Mouse (Mus musculus) layer of hippocampus, postnatal 14 days (tissue): ENCODE measurements around the gene Pex7. TPM values are rescaled to one million over a fixed set of nuclear protein-coding genes. Genes with fewer than 3 reads are reported as not detected.
"Not testable (repeated sequence)": the region's sequence is repeated elsewhere in the genome, so short reads cannot be mapped to it uniquely, and the experiment has no call there.

Experiments
- DNase-seq, 2 experiments: peaks; one replicate each; pipeline ENCODE4 v3.0.0; 2021 to 2022; ENCODE audit warnings: low spot score in 2 of 2, mixed read lengths in 1 of 2
- total RNA-seq, 2 experiments: library from RNA; stranded (reverse); gene quantifications; 2 replicates each; pipeline ENCODE4 v1.2.3; 2021

Gene Pex7
- total RNA-seq, 2 experiments from 2014 or later = 25.7 to 28.6 TPM

DNA sequence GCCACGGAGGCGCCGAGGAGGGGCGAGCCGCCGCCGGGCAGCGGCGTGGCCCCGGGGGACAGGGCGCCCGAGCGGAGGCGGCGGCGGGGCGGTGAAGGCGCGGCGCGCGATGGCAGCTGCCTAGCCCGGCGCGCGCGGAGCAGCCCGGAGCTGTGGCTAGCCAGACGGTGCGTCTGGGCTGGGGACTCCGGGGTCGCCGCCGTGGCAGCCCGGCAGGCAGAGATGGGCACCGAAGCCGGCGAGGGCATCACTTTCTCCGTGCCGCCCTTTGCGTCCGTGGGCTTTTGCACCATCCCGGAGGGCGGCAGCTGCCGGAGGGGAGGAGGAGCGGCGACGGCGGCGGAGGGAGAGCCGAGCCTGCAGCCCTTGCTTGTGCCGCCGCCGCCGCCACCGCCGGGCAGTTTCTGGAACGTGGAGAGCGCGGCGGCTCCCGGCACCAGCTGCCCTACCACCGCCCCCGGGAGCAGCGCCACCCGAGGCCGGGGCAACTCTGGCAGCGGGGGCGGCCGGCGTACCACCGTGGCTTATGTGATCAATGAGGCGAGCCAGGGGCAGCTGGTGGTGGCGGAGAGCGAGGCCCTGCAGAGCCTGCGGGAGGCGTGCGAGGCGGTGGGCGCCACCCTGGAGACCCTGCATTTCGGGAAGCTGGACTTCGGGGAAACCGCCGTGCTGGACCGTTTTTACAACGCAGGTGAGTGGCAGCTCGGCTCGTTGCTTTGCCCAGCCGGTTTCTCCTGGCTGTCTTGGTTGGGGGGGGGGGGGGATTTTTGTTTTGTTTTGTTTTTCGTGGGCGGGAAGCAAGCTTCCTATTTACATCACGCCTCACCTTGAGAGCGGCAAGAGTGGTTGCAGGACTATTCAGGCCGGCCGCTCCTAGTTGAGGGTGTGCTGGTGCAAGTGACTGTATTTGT, 27.1 kb upstream of the Pex7 start, which contains the start of gene Map3k5:
Gene Map3k5, plus strand, starts transcription at position 89 of the 911 bp plus-strand sequence.
- DNase-seq = peak; percentile 31 to 67

DNA sequence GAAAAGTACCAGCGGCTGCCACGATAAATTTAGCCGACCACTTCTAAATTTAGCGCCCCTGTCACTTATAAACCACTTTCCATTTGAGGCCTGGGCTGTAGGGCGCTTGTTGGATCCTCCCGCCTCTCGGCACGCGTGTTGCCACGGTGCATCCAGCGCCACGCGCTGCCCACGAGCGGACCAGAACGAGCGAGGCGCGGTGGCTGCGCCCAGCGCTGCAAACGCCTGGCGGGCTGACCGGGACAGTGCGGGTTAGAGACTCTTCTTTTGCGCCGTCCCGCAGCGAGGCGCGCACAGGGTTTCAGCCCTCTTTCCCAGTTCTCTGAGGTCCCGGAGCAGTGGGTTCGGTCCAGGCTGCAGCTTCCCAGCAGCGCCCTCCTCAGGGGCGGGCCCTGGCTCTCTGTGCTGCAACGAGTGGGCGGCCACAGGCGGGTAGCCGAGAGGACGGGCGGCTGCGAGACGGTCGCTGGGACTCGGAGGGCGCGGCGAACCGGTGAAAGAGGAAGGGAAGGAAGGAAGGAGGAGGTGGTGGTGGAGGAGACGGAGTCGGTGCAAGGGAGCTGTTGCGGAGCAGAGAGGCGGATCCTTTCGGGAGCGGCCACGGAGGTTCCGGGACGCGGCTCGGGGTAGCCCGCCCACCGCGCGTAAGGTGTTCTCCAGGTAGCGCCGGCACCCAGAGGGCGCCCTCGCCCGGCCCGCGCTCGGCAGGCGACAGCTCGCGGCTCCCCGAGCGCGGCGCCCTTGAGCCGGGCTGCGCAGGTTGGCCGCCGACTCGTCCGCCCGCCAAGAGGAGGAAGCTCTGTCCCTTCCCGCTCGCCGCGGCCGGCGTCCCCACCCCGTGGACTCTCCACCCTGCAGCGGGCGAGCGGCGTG, 26.3 kb upstream of the Pex7 start:
- peak; percentile 63 to 75 for DNase-seq

DNA sequence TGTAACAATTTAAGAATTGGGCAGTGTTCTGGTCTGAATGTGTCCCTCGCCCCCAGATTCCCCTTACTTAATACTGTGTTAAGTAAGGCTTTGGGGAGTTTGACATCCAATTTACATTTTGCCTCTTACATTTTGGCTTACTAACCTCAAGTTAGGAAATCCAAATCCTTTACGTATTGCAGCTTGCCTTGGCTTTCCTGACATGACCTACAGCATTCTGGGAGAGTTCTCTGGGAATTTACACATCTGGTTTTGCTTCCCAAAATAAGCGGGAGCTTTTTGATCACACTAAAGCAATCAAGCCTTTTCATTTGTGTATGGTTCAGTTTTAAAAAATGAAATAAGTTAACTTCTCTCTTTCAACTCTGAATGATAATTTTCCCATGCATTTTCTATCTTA, 25.5 kb upstream of the Pex7 start:
- DNase-seq = no peak

DNA sequence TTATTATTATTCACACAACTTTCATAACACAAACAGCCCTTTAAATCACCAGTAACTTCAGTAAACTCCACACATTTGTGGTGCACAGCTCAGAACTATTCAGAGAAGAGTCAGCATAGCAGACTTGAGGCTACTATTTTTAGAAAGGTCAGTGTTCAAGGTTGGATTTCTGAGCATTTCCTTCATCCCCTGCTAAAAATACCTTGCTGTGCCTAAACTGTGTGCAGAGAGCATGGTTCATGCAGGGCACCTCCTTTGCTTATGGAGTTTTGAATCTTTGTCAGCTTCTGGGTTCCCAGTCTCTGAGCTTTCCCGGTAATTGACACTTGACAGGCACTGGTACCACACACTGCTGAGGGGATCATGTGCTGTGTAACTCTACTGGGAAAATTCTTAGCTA, 20.7 kb upstream of the Pex7 start:
- no peak for DNase-seq

DNA sequence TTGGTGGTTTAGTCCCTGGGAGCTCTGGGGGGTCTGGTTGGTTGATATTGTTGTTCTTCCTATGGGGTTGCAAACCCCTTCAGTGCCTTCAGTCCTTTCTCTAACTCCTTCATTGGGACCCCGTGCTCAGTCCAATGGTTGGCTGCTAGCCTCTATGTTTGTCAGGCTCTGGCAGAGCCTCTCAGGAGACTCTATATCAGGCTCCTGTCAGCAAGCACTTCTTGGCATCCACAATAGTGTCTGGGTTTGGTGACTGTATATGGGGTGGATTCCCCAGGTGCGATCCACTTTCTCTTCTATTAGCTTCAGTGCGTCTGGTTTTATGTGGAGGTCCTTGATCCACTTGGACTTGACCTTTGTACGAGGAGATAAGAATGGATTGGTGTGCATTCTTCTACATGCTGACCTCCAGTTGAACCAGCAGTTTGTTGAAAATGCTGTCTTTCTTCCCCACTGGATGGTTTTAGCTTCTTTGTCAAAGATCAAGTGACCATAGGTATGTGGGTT, 19.0 kb upstream of the Pex7 start:
- DNase-seq = not testable (repeated sequence)

DNA sequence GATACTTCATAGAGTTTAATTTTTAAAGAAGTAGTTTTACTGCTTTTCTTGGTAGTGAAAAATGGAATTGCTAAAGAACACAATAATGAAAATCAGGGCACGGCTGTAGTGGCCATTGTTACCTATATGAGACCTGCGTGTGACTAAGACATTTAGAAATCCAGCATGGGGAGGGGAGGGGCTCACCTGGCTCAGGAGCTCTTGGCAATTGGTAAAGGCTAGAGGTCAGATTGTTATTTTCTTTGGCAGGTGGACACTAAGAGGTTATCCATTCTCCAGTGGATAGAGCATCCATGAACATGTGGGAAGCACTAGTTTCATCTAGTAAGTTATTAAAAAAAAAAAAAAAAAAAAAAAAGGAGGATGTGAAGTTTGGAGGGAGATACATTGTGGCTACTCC, 16.8 kb upstream of the Pex7 start:
- no peak for DNase-seq

DNA sequence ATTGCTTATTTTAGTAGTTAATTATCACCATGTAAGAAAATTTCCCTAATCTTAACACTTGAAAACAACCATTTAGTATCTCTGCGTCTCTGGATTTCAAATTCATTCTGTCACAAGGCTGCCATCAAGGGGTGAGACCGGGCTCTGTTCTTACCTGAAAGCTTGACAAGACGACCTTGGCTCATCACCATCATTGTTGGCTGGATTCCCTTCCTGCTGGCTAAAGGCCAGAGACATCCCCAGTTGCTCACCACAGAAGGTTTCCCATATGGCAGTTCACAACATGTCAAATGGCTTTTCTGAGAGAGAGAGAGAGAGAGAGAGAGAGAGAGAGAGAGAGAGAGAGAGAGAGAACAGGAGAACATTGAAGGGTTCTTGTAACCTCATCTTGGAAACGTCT, 14.9 kb upstream of the Pex7 start:
- no peak for DNase-seq

DNA sequence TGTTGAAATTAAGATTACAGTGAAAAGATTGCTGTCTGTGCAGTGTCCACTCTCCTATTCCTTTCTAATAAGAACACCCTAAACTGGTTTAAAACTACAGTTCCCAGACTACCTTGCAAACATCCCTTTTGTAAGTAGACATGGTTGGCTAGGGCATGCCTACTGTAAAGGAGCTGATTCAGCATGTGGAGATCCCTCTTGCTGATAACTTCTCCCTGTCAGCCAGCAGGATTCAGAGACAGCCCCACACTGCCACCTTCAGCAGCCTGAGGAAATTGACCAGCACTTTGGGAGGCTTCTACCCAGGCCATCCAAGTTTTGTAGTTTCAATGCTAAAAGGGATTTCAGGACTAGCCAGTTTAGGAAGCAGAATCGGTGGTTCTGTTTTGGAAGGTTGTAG, 7.8 kb upstream of the Pex7 start:
- peak in 1 of 2 experiments; percentile 66 for DNase-seq

DNA sequence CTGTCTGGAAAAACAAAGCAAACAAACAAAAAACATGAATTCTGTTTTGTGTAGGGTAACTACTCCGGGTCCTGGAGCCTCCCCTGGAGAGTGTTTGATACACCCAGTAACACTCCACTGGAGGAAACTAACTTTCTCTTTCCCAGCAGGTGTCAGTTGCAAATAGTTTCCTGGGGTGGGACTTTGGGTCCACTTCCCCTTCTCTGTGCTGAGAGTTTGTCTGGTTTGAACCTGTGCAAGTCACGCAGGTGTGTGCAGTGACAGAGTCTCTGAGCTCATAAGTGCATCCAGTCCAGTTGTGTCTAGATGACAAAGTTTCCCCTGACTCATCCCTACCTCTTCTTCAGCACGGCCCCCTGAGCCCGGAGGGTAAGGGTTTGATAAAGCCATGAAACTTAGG, 6.3 kb upstream of the Pex7 start:
- no peak for DNase-seq

DNA sequence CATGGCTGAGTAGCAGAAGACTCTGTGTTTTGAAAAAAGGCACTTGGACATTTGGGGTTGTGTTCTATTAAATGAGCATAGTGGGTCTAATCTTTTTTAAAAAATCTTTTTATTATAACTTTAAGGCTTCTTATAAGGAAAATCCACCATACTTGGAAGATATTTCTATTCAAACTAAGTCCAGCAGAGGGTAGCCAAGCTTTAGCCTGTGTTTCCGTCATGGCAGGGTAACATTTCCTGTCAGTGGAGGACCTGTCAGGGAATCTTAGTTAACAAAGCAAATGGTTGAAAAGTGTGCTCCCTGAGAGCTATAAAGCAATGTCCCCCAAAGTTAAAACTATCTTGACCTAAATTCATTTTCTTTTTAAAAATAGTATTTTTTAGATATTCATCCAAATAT, 4.1 kb upstream of the Pex7 start:
- no peak for DNase-seq

DNA sequence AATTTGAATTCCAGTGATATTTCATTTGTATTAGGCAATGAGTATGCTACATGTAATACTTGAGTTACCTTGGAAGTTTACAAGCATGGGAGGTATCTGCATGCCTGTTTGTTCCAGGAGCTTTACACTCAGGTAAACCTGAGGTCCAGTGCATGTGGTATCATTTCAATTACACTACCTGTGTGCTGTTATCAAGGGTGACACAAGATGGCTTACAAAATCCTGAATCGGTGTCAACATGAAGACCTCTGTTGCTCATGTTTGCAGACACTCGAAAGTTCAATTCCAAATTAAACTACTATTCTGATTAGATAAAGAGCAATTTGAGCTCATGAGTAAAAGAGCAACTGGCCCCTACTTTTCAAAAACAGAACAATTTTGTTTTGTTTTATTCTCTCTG, 3.0 kb upstream of the Pex7 start:
- no peak for DNase-seq

DNA sequence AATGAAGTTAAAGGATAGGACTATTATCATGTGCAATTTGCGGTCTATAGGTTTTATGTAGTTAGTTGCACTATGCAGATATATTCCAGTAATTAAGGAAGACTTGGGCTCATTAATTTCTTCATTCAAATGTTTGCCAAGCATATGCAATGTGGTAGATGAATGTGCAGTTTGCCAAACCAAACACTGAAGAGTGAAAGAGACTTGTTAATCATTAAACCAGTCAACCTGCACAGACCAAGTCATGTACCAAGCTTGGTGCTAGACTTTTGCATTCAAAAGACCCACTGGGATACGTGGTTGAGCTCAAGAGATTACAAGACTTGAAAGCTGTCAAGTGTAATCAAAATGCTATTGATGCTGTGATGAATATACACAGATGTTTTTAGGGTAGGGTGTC, 587 bp upstream of the Pex7 start:
- DNase-seq = no peak

DNA sequence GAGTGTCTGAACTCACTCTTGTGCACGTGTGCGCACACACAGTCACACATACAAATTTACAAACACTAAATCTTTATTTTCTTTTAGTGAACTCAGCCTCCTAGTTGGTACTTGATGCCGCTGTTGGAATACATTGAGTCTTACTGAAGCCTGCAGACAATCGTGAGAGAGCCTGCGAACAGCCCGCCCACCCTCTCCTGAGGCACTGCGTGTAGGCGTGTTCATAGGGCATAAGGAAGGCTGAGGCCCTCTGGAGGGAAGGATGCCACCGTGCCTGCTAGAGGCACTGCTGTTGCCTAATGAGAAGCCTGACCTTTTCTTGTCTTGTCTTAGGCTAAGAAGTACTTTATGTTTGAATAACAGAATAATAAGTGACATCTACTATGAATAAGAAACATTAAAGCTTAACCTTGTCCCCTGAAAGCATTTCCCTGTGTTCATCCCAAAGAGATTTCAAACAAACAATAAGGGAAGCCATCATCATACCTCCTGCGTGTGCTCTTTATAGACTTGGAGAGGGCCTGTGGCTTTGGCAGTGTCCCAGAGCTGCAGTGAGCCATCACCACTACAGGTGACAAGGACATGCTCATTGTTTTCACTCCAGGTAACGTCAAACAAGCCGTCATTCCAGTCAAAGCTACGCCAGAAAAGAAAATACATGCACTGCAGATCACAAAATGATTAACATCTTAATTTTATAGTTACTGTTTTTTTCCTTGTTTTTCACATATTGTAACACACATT, 3.2 kb downstream of the Pex7 start:
- peak; percentile 12 to 39 for DNase-seq

DNA sequence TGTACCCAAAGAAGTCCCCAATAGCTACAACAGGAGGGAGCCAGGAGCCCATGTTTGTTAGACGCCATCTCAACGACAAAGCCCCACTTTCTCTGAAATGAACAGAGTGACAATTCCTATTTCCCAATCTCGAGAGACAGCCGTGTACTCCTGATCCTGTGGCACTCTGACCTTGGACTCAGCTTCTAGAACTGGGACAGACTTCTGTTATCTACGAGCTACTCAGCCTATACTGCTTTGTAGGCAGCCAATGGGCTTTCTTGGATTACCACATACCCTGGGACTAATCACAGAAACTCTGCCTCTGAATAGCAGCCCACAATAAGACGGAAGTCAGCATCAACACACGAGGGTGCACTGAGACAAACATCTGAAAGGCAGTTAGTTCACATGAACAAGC, 5.5 kb downstream of the Pex7 start:
- DNase-seq = no peak

DNA sequence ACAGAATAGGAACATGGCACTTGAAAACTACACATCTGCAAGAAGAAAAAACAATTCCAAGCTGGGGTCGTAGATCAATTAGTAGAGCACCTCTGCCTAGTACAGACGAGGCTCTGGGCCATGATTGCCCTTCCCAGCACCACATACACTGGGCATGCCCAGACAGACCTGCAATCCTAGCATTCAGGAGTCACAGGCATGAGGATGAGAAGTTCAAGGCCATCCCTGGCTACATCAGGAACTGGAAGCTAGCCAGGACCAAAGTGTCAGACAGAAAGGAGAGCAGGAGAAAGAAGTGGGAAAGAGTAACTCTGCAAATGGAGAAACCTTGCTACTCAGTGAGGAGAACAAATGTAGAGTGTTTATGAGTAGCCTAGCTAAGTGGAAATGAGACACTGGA, 7.3 kb downstream of the Pex7 start:
- DNase-seq = no peak

DNA sequence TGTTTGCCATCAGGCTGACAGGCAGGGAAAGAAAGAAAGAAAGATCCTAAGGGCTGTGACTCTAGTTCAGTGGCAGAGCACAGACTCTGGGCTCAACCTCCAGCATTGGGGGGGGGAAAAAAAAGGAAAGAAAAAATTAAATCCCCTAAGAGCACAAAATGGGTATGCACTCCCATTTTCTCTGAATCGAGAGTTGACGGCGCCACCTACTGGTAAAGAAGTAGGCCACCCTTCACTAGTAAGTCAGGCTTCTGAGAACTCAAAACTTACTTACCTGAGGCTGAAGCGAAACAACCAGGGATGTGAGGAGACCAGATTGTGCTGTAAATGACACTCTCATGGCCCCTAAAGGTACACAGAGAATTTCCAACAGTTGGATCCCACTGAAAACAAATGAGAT, 13.5 kb downstream of the Pex7 start:
- DNase-seq = peak; percentile 26 to 47

DNA sequence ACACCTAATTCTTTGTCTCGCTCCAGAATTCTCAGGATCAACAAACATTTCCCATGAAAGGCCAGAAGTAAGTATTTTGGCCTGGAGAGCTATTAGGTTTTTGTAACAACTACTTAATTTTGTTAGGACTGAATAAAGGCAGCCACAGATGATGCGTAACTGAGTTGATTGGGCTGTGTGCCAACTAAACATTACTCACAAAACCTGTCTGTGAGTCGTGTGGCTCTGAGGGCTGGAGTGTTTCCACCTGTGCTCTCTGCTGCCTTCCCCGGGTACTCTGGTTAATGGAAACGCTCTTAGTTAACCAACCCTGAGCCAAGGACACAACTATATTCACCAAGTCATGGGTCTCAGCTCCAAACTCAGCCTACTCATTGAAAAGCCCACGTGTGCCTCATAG, 14.3 kb downstream of the Pex7 start:
- no peak for DNase-seq

DNA sequence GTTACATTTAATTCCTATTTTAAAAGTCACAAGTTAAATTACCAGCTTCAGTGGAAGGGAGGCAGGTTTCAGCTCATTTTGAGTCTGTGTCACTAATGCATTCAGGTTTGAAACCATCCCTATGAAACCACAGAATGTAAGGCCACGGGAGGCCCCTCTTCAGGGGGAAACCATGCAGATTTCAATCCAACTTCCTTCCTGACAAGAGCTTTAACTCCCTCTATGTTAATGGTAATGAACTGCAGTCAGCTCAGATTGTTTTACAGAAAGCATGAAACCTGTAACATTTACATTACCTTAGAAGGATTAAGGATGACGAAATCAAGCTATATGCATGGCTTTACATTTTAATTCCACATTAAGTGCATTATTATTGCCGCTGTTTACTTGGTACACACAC, 15.8 kb downstream of the Pex7 start:
- no peak for DNase-seq

DNA sequence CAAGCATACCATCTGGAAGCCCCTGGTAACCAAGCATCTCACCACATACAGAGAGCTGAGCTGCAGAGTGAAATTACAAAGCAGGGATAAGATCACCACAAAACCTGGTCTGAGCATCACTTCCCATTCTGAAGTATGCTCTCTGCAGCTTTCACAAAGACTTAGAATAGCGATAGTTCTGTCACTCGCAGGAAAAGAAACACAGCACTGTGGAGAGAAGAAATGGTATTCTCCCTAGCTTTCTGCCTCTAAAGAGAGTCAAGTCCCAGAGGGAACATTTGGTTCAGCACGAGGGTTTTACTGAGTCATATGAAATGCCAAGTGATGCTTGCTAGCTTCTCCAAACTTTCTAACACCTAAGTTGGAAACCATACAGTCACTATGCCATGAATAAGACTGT, 17.6 kb downstream of the Pex7 start:
- no peak for DNase-seq

DNA sequence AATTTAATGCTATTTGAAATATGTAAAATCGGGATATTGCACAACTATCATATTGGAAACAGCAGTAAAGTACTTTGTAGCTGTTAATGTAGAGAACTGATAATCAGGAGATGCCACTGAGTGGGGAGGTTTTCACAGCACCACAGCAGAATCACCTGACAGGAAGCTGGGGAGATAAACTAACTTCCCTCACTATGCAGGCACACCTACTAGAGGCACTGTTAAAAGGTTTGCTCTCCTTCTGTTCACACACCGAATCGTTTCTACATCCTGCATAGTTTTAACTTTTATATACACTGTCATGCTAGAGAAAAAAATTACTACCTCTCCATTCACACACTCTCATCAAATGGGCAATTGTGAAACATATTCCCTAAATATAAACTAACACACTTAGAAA, 21.2 kb downstream of the Pex7 start:
- no peak for DNase-seq

DNA sequence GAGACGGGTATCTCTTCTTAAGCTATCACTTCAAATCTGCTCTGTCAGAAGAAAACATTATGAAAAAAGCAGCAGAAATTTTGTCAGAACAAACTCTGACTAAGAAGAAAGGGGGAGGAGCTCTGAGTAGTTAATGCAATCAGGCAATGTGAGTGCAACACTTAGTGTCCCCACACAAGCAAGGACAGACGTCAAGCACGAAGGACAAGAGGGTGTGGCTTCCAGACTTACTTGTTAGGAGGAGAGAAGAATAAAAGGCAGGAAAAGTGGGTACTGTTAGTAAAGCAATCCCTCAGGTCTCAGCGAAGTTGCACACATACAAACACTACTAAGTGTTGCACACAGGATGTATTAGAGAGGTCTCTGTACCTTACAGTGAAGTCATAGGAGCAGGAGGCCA, 23.1 kb downstream of the Pex7 start:
- no peak for DNase-seq
